Mouse (Mus musculus) adrenal gland, postnatal 4 days (tissue): ENCODE measurements around the gene Myo10. TPM values are rescaled to one million over a fixed set of nuclear protein-coding genes. Genes with fewer than 3 reads are reported as not detected.

Experiments
- DNase-seq, 2 experiments: peaks; one replicate each; pipeline ENCODE4 v3.0.0; 2021 to 2022; ENCODE audit warnings: low spot score in 2 of 2, mixed read lengths in 2 of 2
- total RNA-seq, 2 experiments: library from RNA; stranded (reverse); gene quantifications; 2 replicates each; pipeline ENCODE4 v1.2.3; 2021

The Myo10 gene
- total RNA-seq, 2 experiments from 2014 or later: 87.7 to 91.2 TPM

DNA sequence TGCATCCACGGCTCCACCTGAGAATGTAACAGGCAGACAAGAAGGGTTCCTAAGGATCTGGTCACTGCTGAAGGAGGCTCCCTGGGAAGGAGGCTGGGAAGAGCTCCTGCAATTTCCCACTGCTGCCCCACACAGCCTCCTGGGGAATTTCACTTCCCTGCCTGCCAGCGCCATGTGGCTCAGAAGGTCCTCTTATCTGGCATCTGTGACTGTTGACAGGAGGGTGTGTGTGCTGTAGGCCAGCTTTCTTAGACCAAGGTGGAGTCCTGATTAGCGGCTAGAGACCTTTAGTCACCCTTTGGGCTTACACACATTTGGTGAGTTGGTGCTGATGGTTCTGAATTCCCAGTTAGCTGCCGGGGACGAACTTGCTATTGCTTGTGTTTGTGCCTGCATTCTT is 28.0 kb downstream of the Myo10 start:
- DNase-seq: no peak

DNA sequence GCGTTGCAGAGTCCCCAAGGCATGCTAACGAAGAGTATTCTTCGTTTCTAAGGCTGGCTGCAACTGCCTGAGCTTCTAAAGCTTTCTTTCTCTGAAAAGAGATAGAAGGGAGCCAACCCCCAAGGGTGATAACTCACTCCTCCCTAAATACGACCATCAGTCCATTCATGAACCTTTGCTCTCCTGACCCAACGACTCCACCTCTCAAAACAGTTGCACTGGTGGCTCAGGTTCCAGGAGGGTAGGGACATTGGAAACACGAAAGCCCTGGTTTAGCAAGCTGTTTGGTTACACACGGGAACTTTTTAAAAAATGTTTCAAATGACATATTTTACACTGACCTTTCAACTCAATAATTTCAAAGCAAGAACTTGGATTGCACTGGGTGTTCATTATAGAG is 29.5 kb downstream of the Myo10 start:
- no peak for DNase-seq

DNA sequence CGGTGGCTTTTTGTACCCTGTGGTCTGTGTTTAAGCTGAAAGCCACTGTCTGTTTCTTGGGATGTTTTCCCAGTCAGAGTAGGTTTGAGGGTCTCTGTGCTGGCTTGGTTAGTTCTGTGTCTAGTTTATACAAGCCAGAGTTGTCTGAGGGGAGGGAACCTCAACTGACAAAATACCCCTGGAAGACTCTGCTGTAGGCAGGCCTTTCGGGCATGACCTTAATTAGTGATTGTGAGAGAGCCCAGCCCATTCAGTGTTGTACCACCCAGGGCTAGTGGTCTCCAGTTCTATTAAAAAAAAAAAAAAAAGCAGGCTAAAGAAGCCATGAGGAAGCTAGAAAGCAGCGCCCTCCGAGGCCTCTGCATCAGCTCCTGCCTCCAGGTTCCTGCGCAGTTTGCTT is 30.0 kb downstream of the Myo10 start:
- DNase-seq: no peak

DNA sequence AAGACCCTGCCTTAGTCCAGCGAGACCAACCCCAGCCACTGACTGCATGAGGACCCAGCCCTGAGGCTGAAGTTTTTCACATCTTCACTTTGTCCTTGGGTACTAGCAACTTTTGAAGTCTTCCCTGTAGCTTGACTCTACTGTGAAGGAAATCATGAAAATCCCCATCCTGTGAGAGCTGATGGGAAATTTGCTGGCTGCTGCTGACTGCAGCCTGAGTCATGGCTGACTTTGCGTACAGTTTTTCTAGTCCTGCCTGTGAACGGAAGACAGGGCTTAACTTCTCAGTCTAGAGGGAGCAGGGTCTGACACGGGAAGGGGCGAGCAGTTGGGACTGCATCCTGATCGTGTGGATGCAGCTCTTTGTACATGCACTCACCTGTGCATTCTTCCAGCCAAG is 30.6 kb downstream of the Myo10 start:
- no peak for DNase-seq

DNA sequence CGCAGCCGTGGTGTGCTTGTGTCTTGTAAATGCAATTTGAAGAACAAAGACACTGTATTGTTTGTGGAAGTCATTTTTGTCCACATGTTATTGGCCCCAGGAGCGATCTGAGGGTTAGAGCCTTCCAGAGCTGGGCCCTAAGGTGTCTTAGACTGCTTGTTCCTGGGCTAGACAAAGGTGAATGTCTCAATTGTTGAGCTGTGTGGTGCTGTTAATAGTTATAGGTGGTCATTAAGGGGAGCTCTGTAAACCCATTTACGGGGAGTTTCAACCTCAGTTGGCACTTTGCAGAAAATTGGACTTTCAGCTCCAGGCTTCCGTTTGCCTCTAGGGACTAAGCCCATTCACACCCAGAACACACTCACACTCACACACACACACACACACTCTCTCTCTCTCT is 31.4 kb downstream of the Myo10 start:
- no peak for DNase-seq

DNA sequence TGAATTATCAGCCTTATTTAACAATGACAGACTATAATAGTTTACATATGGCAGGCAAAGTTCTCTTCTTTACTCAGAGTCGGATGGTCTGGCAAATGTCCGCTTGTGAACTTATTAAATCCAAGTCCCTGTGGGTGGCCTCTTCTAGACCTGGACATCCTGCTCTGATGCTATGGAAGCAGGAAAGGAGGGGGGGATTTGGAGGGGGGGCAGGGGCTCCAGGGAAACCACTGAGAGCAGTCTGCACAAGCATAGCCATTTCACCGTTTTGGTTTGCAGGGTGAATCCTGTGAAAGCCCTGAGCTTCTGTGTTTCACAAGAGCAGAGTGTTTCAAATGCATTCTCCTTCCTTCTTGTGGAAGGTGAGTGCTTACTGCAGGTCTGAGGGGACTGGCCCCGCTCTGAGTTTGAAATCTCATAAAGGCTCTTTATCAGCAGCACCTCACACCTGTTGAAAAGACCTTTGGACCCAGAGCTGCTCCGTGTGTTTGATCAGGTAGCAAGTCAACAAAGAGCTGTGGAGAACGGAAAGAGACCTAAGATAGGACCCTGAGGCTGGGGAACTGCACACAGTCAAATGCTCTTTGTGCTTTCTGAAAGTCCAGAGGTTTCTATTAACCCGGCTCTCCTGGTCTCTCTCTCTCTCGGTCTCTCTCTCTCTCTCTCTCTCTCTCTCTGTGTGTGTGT is 40.7 kb downstream of the Myo10 start:
- DNase-seq: no peak

DNA sequence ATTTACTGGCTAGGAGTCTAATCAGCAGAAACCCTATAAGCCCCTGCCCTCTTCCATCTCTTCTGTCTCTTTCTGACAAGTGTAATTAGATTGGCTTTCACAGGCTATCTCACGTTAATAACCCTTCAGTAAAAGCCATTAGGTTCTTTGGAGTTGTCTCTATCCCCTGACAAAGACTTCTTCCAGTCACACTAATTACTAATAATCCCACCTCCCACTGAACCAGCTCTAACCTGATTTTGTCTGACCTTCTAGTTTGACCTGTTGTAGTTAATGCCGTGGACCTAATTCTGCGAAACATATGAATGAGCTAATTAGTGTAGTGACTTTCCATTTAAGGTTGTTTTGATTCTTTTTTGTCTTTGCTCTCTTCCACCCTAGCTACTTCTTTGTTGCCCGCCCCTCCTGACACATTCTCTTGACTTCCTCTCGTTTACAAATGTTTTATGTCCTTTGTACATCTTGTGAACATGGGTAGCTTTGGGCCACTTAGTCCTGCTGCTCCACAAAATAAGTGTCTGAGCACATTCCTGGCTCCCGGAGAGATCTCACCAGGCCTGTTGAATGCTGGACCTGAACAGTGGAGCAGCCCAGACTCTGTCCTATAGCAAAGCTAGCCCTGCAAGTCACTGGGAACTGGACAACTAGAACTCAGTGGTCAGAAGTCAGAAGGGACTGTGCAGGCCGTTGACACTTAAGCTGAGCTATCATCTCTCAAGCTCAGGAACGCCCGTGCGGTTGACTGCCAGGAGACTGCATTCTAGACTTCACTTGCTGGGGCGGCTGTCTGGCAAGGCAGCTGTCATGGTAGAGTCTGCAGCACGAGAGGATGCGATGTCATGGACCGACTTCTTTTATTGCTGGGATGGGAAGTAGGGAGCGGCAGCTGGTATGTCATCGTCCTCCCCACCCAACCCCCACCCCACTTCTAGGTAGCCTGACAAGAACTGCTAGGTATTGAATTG is 47.2 kb downstream of the Myo10 start:
- DNase-seq: no peak

DNA sequence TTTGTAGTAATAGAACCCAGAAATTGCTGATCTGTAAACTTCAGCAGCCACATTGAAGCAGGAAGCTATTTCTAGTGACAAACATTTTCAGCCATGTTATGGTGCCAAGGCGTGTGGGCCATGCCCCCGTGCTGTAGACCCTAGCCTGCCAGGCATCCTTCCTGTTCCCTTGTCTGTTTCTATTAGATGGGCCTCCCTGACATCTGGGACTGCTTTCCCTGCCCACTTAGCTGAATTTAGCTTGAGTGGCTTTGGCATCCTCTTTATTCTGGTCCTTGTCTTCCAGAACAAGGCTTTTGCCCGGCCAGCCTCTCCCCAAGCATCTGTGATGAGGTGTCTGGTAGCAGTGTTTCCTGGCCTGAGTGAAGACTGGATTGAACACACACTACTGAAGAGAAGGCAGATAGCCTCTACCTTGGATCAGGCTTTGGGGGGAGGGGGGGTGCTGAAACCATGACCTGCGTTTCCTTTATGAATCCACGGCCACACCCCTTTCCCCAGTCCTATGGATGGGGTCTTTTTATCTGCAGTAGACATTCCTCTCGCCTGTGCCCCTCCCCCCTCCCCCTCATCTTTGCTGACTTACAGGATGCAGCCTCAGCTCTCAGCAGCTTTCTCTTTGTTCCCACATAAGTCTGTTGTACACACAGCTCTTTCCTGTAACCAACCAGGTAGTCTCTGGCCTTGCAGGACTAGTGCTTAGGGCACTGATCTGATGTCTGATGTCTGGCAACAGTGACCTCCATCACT is 51.1 kb downstream of the Myo10 start:
- no peak for DNase-seq

DNA sequence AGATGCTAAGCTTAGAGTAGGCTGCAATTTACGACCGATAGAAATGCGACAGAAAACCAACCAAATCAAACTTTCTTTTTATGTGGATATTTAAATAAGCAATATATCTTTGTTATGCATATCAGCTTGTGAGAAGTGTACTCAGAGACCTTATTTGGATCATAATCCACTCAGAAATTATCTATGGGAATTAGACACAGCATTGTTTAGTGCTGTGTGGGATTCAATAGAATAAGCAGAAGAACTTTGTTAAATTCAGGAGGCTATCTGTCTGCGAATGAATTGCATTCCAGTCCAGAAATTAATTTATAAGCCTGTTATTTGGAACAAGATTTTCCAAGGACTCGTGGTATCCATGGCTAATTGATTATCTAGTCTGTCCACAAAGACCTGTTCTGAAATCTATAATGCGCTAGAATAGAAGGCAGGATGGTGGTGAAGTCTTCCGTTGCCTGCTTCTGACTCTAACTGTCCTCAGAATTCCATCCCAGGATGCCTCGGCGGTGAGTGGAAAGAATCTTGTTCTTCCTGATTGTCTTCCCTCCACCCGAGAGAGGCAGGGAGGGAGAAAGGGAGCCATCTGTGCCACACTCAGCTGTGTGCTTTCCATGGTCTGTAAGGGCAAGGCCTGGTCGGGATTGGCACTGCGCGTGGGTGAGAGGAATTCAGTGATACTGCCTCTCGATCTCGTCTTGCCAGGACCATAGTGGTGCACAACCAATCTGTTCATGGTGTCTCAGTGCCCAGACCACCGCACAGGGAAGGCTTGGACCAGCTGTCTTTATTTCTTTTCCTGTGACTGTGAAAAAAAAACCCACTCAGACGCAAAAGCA is 52.0 kb downstream of the Myo10 start:
- no peak for DNase-seq

DNA sequence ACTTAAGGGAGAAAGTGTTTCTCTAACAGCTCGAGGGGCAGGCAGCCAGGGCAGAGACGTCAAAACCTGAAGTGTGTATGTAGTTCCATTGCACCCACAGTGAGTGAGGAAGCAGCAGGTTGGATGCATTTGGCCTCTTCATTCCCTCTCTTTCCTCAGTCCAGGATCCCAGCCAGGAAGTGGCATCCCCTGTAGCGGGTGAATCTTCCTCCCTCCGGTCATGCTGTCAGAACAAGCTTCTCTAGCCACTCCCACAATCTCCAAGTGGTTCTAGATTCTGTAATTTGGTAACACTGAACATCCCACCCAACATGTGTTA is 52.6 kb downstream of the Myo10 start:
- no peak for DNase-seq

DNA sequence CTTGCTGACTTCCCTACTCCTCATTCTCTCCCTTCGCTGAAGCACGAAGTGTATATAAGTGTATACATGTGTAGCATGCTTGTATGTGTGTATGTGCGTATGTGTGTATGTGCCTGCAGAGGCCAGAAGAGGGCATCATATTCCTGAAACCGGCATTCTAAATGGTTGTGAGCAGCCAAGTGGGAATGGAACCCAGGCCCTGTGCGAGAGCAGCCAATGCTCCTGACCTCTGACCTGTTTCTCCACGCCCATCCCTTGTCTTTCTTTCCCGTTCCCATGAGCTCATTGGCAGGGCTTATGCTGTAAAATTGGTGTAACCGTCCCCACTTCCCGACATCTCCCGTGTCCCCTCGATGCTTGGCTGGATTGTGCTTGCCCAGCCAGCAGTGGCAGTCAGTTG is 53.0 kb downstream of the Myo10 start:
- no peak for DNase-seq

DNA sequence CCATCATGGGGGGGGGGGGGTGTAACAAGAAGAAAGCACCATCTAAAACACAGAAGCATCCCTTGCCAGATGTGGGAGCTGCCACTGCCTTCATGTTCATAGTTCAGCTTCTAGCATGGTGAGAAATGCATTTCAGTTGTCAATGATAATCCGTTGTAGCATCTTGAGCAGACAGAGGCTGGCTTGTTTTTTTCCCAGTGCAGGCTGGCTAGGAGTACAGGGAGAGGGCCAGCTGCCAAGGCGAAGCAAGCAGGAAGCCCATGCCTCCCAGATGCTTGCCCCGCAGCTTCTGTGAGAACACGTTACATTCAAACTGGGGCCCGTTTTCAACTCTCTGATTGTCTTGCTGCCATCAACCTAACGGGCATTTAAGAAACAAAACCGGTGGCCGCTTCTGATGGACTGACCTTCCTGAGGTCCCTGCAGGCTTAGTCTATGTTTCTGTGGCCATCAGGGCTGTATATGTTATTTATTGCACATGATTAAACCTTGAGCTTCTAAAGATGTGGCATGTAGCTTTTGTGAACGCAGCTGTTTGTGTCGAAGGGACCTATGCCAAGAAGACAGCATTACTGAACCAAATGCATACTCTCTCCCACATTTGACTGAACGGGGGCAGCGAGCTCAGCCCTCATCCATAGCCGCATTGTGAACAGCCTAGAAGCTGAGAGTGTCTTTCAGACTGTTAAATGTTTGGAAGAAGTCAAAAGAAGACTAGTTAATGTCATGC is 53.9 kb downstream of the Myo10 start:
- DNase-seq: no peak

DNA sequence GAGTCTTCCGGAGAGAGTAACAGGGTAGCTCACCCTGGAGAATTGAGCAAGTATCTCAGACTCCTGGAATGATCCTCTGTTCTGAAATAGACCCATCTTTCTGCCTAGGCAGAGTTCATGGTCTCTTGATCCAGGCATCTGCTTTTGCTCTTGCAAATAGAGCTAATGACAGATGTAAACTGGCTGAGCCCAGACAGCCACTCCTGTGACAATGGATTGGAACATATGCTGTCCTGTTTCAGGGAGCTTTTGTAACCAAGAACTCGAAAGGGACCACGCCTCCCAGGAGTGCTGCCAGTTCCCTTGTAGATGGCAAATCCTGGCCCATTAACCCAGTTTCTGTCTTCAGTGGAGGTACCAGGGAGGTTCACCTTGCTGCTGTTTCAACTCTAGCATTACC is 56.8 kb downstream of the Myo10 start:
- no peak for DNase-seq

DNA sequence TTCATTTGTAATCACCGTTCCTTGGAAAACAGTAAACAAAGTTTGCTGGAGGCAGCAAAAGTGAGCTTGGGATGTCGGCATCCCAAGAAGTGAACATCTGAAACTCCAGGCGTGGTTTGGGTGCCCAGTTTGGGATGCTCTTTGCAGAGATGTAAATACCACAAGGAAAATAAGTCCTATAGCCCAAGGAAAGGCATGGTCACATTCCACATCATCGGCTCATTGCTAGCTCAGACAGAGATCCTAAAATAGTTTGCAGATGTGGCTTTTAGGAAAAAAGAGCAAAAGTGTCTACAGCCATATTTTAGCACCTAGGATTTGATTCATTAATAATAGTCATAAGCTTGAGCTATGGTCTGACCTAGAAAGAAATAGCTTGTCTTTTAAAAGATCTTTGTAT is 57.3 kb downstream of the Myo10 start:
- no peak for DNase-seq

DNA sequence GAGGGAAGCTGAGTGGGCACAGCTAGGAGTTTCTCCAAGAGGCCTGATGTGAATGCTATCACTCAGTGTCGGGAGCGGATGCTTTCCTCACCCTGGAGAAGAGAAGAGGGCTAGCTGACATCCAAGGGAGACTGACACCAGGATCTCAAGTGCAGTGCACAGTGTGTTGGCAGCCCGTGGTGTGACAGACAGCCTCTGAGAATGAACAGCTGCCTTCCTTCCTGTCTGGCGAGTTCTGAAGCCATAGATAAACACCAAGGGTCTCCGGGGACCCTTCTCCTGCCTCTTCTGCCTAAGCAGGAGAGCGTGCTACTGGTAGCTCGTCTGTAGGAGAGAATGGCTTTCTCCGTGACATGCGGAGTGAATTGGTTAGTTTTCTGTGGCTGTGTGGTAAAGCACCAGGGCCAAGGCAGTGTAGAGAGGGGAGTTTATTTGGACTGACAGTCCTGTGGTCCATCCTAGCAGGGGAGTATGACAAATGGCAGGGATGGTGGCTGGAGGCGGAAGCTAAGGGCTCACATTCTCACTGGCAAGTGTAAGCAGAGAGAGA is 58.0 kb downstream of the Myo10 start:
- DNase-seq: no peak

DNA sequence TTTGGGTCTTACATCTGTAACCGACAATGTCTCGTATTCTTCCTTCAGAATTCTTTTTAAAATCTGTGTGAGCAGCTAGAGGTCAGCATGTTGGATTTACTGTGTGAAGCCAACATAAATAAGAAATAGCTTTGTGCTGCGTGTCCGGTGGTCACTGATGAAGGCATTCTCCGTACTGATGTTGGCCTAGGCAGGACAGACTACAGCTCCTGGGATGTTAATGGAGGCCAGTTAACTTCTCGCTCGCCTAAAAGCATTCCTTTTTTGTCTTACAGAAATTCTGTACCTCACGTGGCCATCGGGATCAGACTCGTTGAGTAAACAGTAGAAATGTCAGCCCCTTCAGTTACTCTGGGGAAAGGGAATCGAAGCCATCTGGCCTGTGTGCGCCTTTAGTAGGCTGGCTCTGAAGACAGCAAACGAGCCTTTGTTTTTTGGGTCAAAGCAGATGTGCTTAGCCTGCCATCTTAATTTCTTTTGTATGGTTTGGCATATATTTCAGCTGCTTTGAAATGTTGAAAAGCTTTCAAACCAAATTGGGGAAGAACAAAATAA is 60.7 kb downstream of the Myo10 start:
- no peak for DNase-seq

DNA sequence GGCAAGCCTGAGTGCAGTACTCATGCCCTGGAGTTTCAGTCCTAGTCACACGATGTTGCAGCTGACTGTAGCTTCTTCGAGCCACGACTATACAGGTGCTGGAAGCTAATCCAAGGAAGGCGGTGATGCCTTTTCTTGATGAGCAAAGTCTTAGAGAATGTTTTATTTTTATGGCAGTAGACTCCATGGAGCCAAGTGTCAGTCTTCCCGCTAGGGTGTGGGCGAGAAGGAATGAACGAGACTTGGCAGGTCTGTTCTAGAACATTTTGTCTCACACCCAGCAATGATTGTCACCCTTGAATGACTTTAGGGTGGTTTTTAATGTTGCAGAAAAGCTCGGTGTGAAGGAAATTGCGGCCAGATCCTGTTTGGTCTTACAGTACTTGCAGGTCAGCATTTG is 62.9 kb downstream of the Myo10 start:
- DNase-seq: no peak

DNA sequence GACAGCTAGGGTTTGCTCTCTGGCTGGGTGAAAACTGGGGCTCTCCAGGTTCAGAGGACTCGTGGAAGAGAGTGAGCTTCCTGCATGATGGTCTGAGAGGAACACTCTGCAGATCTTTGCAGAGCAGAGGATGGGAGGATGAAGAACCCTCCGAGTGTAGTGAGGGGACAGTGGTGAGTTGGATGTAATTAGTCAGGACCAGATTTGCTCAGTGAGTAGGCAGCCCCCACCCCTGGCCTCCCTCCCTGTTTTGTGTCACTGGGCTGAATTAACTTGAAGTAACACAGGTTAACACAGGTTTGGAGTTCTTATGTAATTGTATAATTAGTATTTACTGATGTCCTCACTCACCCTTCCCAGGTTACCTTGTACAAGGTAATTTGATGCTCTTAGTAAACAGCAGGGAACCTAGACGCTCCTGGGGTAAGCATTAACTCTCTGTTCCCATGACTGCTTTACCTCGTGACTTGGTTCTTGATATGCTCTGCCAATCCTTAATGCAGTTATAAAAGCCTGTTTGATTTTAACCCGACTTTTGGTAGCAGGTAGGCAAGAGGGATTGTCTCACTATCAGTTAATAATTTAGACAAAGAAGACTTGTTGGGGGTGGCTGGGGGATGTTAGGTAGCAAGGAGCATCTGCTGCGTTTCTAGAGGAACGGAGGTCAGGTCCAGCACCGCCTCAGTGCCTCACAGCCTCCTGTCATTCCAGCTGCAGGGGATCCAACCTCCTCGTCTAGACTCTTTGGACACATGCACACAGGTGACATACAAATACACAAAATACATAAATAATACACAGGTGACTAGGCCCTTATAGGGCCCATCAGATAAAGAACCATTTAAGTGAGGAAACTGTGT is 66.3 kb downstream of the Myo10 start:
- no peak for DNase-seq

DNA sequence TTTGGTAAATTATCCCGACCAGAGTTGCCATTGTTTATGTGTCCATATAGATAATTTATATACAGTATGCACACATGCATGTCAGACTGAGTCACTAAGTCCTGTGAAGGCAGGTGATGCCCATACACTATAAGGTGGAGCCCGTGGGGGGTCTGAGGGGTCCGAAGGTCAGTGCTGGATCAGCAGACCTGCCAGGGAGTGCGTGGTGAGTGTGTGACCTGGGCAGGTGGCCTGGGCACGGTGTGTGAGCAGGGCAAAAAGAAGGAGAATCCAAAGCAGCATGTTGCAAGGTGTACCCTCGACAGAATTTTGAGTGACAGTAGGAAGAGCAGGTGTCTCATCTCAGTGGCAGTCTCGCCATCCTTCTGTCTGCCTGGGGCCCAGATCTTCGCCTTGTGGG is 67.2 kb downstream of the Myo10 start:
- DNase-seq: no peak
